ENCODE assay signal across 11 mouse cellular contexts in the genomic region with DNA sequence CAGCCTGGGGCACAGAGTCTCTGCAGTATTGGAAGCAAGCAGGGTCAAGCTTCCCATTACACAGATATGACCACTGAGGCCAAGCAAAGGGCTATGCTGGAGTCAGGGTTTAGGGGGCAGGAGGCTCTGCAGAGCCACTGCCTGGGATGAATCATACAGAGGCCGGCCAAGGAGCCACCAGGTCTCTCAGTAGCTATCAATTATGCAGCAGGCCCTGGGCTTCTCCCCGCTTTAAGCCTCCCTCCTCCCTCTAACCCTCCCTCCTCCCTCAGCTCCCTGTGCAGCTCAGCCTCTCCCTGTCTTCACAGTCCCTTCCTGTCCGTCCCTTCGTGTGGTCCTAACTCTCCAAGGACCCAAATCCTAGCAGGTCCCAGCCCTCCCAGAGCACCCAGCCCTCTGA. TPM values are rescaled to one million over a fixed set of nuclear protein-coding genes. Genes with fewer than 3 reads are reported as not detected.
A peak's percentile ranks its signal among the peaks of the same experiment; 100 is the strongest.
DNase-seq lines count a peak whose midpoint lies in the region; ATAC-seq and TF ChIP-seq lines count a peak whose summit lies in the region.
"Had no signal": no experiment of that assay in that cellular context is flagged by ENCODE, and none has a peak within 500 bp of the region (broad histone marks: within the 10 kb centered on the region; RNA-seq: fewer than 3 reads in every experiment).

No protein-coding gene starts in this region.

- intact Hi-C loops in gastrocnemius, adult 2 months (cut with DNase I) = loop anchor here (5.0 kb wide), 1 partner anchor 69 kb away; a partner anchor contains a TSS
- intact Hi-C loops in gastrocnemius, postnatal 14 days (cut with DNase I; ENCODE audit: low total_unique reads) = no loop called here

- 45% methylated on average over 4 of the region's 4 CpGs for WGBS in intestine, embryonic 15.5 days
- 35% methylated on average over 4 of the region's 4 CpGs for WGBS in intestine, embryonic 16.5 days
- WGBS in kidney, embryonic 16.5 days = 49% methylated on average over 2 of the region's 4 CpGs

- TF ChIP-seq CTCF in gastrocnemius, adult 2 months (IDR thresholded peaks at IDR 0.05) = no peak

- ATAC-seq in intestine, embryonic 15.5 days = no peak
- no peak for ATAC-seq in intestine, embryonic 16.5 days
- no peak for ATAC-seq in kidney, embryonic 16.5 days (ENCODE audit: low FRiP score, low TSS enrichment)
- ATAC-seq: intestine, postnatal 0 days had no signal

- no peak overlapping the region for H3K4me3 ChIP-seq in gastrocnemius, adult 2 months
- H3K4me3 ChIP-seq in intestine, embryonic 15.5 days (replicated peaks) = no peak overlapping the region
- H3K4me3 ChIP-seq in intestine, embryonic 16.5 days (ENCODE audit: low read length) = no peak overlapping the region
- no peak overlapping the region for H3K4me3 ChIP-seq in kidney, embryonic 16.5 days (ENCODE audit: low read length)

- peak overlapping the region; percentile 84; the same call in 1 of the 2 replicates for H3K27ac ChIP-seq in gastrocnemius, adult 2 months
- H3K27ac ChIP-seq in intestine, embryonic 15.5 days = 0 out of 2 replicates have a peak overlapping the region, but pooled peaks have one; percentile 27
- H3K27ac ChIP-seq in intestine, embryonic 16.5 days (ENCODE audit: low read length) = no peak overlapping the region
- H3K27ac ChIP-seq in kidney, embryonic 16.5 days (ENCODE audit: low read length) = no peak overlapping the region

- DNase-seq in gastrocnemius, adult 2 months = no peak
- DNase-seq in gastrocnemius, postnatal 14 days = no peak
- peak; percentile 50 for DNase-seq in 3T3-L1 (ENCODE audit: low read depth, low spot score)
- DNase-seq in NIH3T3 (ENCODE audit: low read depth) = peak; percentile 18
- DNase-seq in right cerebral cortex, postnatal 10 days (ENCODE audit: low spot score in 2 of 2) = no peak
- DNase-seq: heart, adult 18-20 months; lung, postnatal 4 days had no signal

- no peaks in the 10 kb centered on the region for H3K27me3 ChIP-seq in intestine, embryonic 15.5 days (replicated peaks)
- H3K27me3 ChIP-seq in intestine, embryonic 16.5 days (replicated peaks; ENCODE audit: control insufficient read depth, insufficient read depth, low read length) = no peaks in the 10 kb centered on the region
- no peaks in the 10 kb centered on the region for H3K27me3 ChIP-seq in kidney, embryonic 16.5 days (ENCODE audit: insufficient read depth, low read length)

- H3K36me3 ChIP-seq in intestine, embryonic 15.5 days = no peaks in the 10 kb centered on the region
- H3K36me3 ChIP-seq in intestine, embryonic 16.5 days (ENCODE audit: control insufficient read depth, insufficient read depth, low read length) = peaks cover 7% of the 10 kb centered on the region; the same call in 1 of the 2 replicates
- H3K36me3 ChIP-seq in kidney, embryonic 16.5 days (ENCODE audit: insufficient read depth, low read length) = peaks cover 11% of the 10 kb centered on the region; the same call in 1 of the 2 replicates

- no peaks in the 10 kb centered on the region for H3K9me3 ChIP-seq in intestine, embryonic 15.5 days
- H3K9me3 ChIP-seq in intestine, embryonic 16.5 days (ENCODE audit: control insufficient read depth, low read length) = no peaks in the 10 kb centered on the region
- no peaks in the 10 kb centered on the region for H3K9me3 ChIP-seq in kidney, embryonic 16.5 days (ENCODE audit: low read length)

- 0 out of 2 replicates have a peak overlapping the region, but pooled peaks have one; percentile 9 for H3K4me2 ChIP-seq in intestine, embryonic 15.5 days (replicated peaks)
- no peak overlapping the region for H3K4me2 ChIP-seq in intestine, embryonic 16.5 days (ENCODE audit: low read depth, low read length)
- no peak overlapping the region for H3K4me2 ChIP-seq in kidney, embryonic 16.5 days (replicated peaks; ENCODE audit: low read depth, low read length)

- no peak overlapping the region for H3K9ac ChIP-seq in intestine, embryonic 15.5 days
- H3K9ac ChIP-seq in intestine, embryonic 16.5 days (ENCODE audit: low read depth, low read length) = no peak overlapping the region
- H3K9ac ChIP-seq in kidney, embryonic 16.5 days (replicated peaks; ENCODE audit: low read length) = no peak overlapping the region

- H3K4me1 ChIP-seq in intestine, embryonic 15.5 days (replicated peaks) = peaks cover 34% of the 10 kb centered on the region
- H3K4me1 ChIP-seq in intestine, embryonic 16.5 days (ENCODE audit: control insufficient read depth, insufficient read depth, low read length) = peaks cover 34% of the 10 kb centered on the region
- H3K4me1 ChIP-seq in kidney, embryonic 16.5 days (ENCODE audit: insufficient read depth, low read length) = peaks cover 19% of the 10 kb centered on the region

RNA-seq across cellular contexts. Expression of a gene that starts 2.9 kb away (rescaled TPM):
- 10 to 100 TPM; 12.7 to 18.8 TPM for total RNA-seq in gastrocnemius, adult 2 months (2021)
- total RNA-seq in gastrocnemius, postnatal 14 days (2021) = 10 to 100 TPM; 23.2 to 28.1 TPM
- polyA plus RNA-seq in intestine, embryonic 15.5 days (2015; fragmentation: Nextera tagmentation; extraction: Ambion mirVana) = 68.4 and 69.4 TPM in 2 replicates
- polyA plus RNA-seq in intestine, embryonic 16.5 days (2015; fragmentation: Nextera tagmentation; extraction: Ambion mirVana) = 68.6 and 71.4 TPM in 2 replicates
- 100 and 102 TPM in 2 replicates for polyA plus RNA-seq in kidney, embryonic 16.5 days (2015; fragmentation: Nextera tagmentation; extraction: Ambion mirVana)

RNA-seq across cellular contexts. Expression of a gene that starts 7.8 kb away (rescaled TPM):
- total RNA-seq in gastrocnemius, adult 2 months (2021) = 10 to 100 TPM; 15.5 to 39.0 TPM
- total RNA-seq in gastrocnemius, postnatal 14 days (2021) = 10 to 100 TPM; 16.3 to 16.8 TPM
- 20.9 and 24.1 TPM in 2 replicates for polyA plus RNA-seq in intestine, embryonic 15.5 days (2015; fragmentation: Nextera tagmentation; extraction: Ambion mirVana)
- 23.1 and 24.7 TPM in 2 replicates for polyA plus RNA-seq in intestine, embryonic 16.5 days (2015; fragmentation: Nextera tagmentation; extraction: Ambion mirVana)
- polyA plus RNA-seq in kidney, embryonic 16.5 days (2015; fragmentation: Nextera tagmentation; extraction: Ambion mirVana) = 32.0 and 34.9 TPM in 2 replicates

RNA-seq across cellular contexts. Expression of a gene that starts 35.8 kb away (rescaled TPM):
- total RNA-seq in gastrocnemius, adult 2 months (2021) = 1 to 10 TPM; 5.3 to 6.1 TPM
- 1 to 10 TPM; 7.0 to 7.3 TPM for total RNA-seq in gastrocnemius, postnatal 14 days (2021)
- 44.5 and 50.9 TPM in 2 replicates for polyA plus RNA-seq in intestine, embryonic 15.5 days (2015; fragmentation: Nextera tagmentation; extraction: Ambion mirVana)
- polyA plus RNA-seq in intestine, embryonic 16.5 days (2015; fragmentation: Nextera tagmentation; extraction: Ambion mirVana) = 59.4 and 63.3 TPM in 2 replicates
- 44.2 and 46.8 TPM in 2 replicates for polyA plus RNA-seq in kidney, embryonic 16.5 days (2015; fragmentation: Nextera tagmentation; extraction: Ambion mirVana)

RNA-seq across cellular contexts. Expression of a gene that starts 59.3 kb away (rescaled TPM):
- 100 to 1,000 TPM; 362 to 422 TPM for total RNA-seq in gastrocnemius, adult 2 months (2021)
- 100 to 1,000 TPM; 251 to 325 TPM for total RNA-seq in gastrocnemius, postnatal 14 days (2021)
- 19.6 and 19.8 TPM in 2 replicates for polyA plus RNA-seq in intestine, embryonic 15.5 days (2015; fragmentation: Nextera tagmentation; extraction: Ambion mirVana)
- 25.9 and 29.4 TPM in 2 replicates for polyA plus RNA-seq in intestine, embryonic 16.5 days (2015; fragmentation: Nextera tagmentation; extraction: Ambion mirVana)
- 40.9 and 44.2 TPM in 2 replicates for polyA plus RNA-seq in kidney, embryonic 16.5 days (2015; fragmentation: Nextera tagmentation; extraction: Ambion mirVana)

RNA-seq across cellular contexts. Expression of a gene that starts 59.6 kb away (rescaled TPM):
- total RNA-seq in gastrocnemius, adult 2 months (2021) = 10 to 100 TPM; 48.9 to 86.1 TPM
- 10 to 100 TPM; 71.1 to 80.7 TPM for total RNA-seq in gastrocnemius, postnatal 14 days (2021)
- polyA plus RNA-seq in intestine, embryonic 15.5 days (2015; fragmentation: Nextera tagmentation; extraction: Ambion mirVana) = 117 and 120 TPM in 2 replicates
- 120 and 132 TPM in 2 replicates for polyA plus RNA-seq in intestine, embryonic 16.5 days (2015; fragmentation: Nextera tagmentation; extraction: Ambion mirVana)
- polyA plus RNA-seq in kidney, embryonic 16.5 days (2015; fragmentation: Nextera tagmentation; extraction: Ambion mirVana) = 184 and 191 TPM in 2 replicates

Comparison
In these comparisons a context has a peak if more than half of its experiments do, and no peak if none do; other contexts are left out.
1. H3K27ac ChIP-seq: peak in gastrocnemius, adult 2 months (single experiment) and intestine, embryonic 15.5 days (single experiment); none in intestine, embryonic 16.5 days (single experiment) and kidney, embryonic 16.5 days (single experiment).
2. DNase-seq: peak in 3T3-L1 (single experiment) and NIH3T3 (single experiment); none in gastrocnemius, adult 2 months (single experiment), gastrocnemius, postnatal 14 days (single experiment) and right cerebral cortex, postnatal 10 days (0 of 2).